Mouse (Mus musculus): ENCODE data around the gene Wdr35. TPM values are rescaled to one million over a fixed set of nuclear protein-coding genes. Genes with fewer than 3 reads are reported as not detected.
A peak's percentile ranks its signal among the peaks of the same experiment; 100 is the strongest.
"Not testable (repeated sequence)": the region's sequence is repeated elsewhere in the genome, so short reads cannot be mapped to it uniquely, and the experiment has no call there.

Wdr35 gene
- polyA plus RNA-seq, 1 experiment = 0.23 TPM

DNA sequence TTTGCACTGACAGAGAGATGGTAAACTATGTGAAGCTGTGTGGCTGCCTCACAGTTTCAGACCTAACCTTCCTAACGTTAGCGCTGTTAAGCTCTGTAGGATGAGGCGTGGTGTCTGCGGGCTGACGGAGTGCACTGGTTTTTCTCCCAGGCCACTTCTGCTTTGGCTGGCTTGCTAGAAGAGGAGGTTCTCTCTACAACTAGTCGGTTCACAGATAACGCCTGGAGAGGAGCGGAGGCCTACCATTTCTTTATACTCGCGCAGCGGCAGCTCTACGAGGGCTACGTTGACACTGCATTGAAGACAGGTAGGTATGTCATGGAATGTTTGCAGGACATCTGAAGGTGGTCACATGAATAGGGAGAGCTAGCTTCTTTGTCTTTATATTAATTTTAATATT lies 51.0 kb downstream of the Wdr35 start:
- H3K4me3 ChIP-seq (ENCODE audit: low read depth, low read length) = no peak overlapping the region
- H3K27ac ChIP-seq (ENCODE audit: insufficient read depth, low read depth, low read length) = no peak overlapping the region
- WGBS = 86% methylated on average over 13 of the region's 13 CpGs
- H3K4me1 ChIP-seq (ENCODE audit: control insufficient read depth, insufficient read depth, insufficient read length, low read length) = no peaks in the 10 kb centered on the region
- no peaks in the 10 kb centered on the region for H3K36me3 ChIP-seq (ENCODE audit: control insufficient read depth, insufficient read depth, low read length)
- no peak for TF ChIP-seq CTCF (IDR thresholded peaks at IDR 0.05; ENCODE audit: extremely low read depth, insufficient read length, insufficient replicate concordance, low read depth, low read length)
- TF ChIP-seq POLR2A (IDR thresholded peaks at IDR 0.05; ENCODE audit: low read depth, low read length) = no peak
- no peaks in the 10 kb centered on the region for H3K27me3 ChIP-seq (ENCODE audit: control insufficient read depth, insufficient read depth, low read length)

DNA sequence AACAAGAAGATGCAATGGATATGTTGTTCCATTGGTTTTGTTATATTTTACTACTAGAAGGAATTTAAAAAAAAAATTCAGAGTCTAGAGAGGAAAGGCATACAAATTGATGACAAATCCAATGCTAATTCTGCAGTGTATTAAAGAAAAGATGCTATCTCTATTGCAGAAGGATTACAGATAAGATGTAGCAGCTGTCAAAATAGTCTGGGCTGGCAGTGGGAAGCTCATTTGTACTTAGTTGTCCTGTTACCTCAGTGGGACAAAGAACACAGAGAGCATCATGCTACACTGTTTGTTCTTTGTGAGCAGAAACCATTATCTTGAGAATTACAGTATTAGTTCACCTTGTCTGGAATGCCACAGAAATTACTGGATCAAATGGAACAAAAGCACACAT lies 53.2 kb downstream of the Wdr35 start:
- TF ChIP-seq CTCF (IDR thresholded peaks at IDR 0.05; ENCODE audit: extremely low read depth, insufficient read length, insufficient replicate concordance, low read depth, low read length) (no peak), POLR2A (IDR thresholded peaks at IDR 0.05; ENCODE audit: low read depth, low read length) (no peak)
- H3K4me3 ChIP-seq (ENCODE audit: low read depth, low read length) = no peak overlapping the region
- H3K4me1 ChIP-seq (ENCODE audit: control insufficient read depth, insufficient read depth, insufficient read length, low read length) = no peaks in the 10 kb centered on the region
- H3K27ac ChIP-seq (ENCODE audit: insufficient read depth, low read depth, low read length) = no peak overlapping the region
- no peaks in the 10 kb centered on the region for H3K36me3 ChIP-seq (ENCODE audit: control insufficient read depth, insufficient read depth, low read length)
- no peaks in the 10 kb centered on the region for H3K27me3 ChIP-seq (ENCODE audit: control insufficient read depth, insufficient read depth, low read length)

DNA sequence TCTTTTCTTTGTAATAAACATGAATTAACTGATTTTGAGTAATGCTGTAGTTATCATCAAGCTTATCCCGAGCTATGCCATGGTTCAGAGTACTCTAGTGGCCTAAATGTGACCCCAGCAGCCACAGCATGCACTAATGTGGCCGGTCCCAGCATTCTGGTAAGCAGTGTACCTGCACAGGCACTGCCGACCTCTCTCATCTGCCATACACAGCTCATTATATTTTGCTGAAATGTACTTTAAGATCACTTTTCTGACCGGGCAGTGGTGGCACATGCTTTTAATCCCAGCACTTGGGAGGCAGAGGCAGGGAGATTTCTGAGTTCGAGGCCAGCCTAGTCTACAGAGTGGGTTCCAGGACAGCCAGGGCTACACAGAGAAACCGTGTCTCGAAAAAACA lies 55.1 kb downstream of the Wdr35 start:
- not testable (repeated sequence) for H3K27ac ChIP-seq (ENCODE audit: insufficient read depth, low read depth, low read length); H3K27me3 ChIP-seq (ENCODE audit: control insufficient read depth, insufficient read depth, low read length); H3K36me3 ChIP-seq (ENCODE audit: control insufficient read depth, insufficient read depth, low read length); H3K4me1 ChIP-seq (ENCODE audit: control insufficient read depth, insufficient read depth, insufficient read length, low read length); H3K4me3 ChIP-seq (ENCODE audit: low read depth, low read length)
- WGBS = 85% methylated on average over 7 of the region's 7 CpGs

DNA sequence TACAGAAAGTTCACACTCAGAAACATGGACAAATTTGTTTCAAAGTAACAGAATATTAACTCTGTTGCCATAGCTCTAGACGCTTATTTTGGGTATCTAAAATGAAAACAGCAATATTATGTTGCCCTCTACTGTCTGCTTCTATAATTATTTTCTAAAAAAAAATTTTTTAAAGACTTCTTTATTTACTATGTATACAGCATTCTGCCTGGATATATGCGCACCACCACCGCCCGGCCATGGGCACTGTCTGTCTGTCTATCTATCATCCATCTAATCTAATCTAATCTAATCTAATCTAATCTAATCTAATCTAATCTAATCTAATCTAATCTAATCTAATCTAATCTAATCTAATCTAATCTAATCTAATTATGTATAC lies 55.8 kb downstream of the Wdr35 start:
- no peaks in the 10 kb centered on the region for H3K4me1 ChIP-seq (ENCODE audit: control insufficient read depth, insufficient read depth, insufficient read length, low read length)
- H3K27ac ChIP-seq (ENCODE audit: insufficient read depth, low read depth, low read length) = no peak overlapping the region
- H3K27me3 ChIP-seq (ENCODE audit: control insufficient read depth, insufficient read depth, low read length) = no peaks in the 10 kb centered on the region
- WGBS = 4% methylated on average over 4 of the region's 4 CpGs
- TF ChIP-seq POLR2A (IDR thresholded peaks at IDR 0.05; ENCODE audit: low read depth, low read length) (no peak), CTCF (IDR thresholded peaks at IDR 0.05; ENCODE audit: extremely low read depth, insufficient read length, insufficient replicate concordance, low read depth, low read length) (0 out of 2 replicates have a peak, but pooled peaks have one; percentile 8)
- H3K36me3 ChIP-seq (ENCODE audit: control insufficient read depth, insufficient read depth, low read length) = no peaks in the 10 kb centered on the region
- H3K4me3 ChIP-seq (ENCODE audit: low read depth, low read length) = no peak overlapping the region; the same call in 1 of the 2 replicates

DNA sequence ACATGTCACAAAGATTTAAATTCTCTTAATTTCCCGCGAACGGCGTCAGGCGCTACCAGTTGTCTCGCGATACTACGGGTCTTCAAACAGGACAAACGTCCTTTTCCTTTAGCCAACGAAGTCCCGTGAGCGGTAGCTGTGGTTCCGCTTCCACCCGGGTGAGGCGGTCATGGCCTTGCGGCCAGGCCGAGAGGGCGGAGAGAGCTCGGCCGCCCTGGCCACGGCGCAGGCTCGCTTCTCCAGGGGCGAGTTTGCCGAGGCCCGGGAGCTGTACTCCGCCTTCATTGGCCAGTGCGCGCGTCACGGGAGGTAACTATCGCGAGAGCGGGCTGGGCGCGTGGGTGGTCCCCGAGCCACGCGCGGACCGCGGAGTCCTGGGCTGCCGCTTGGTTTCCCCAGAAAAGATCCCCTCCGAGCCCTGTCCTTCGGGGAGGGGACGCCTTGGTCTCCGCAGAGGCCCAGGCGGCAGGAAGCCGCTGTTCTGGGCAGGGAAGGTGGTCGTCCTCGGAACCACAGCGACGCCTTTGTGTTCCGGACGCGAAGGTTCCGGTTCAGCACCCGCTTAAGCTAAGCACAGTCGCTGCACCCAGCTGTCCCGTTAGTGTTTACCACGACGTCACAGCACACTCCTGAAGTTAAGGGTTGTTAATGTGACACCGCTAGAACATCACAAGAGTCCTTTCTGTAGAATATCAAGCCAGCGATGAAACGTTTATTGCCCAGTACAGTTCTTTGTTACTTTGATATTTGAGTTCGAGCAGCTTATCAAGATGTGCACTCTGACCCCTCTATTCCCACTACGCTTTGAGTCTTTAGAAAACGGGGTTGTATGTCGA lies 56.4 kb downstream of the Wdr35 start, which contains the start of gene Ttc32:
Gene Ttc32, plus strand, starts transcription at position 110 of the 836 bp plus-strand sequence.
- peak within 1 kb of the TSS; percentile 86 for H3K27ac ChIP-seq (ENCODE audit: insufficient read depth, low read depth, low read length)
- TF ChIP-seq POLR2A (IDR thresholded peaks at IDR 0.05; ENCODE audit: low read depth, low read length) (peak; percentile 52), CTCF (IDR thresholded peaks at IDR 0.05; ENCODE audit: extremely low read depth, insufficient read length, insufficient replicate concordance, low read depth, low read length) (0 out of 2 replicates have a peak, but pooled peaks have one; percentile 5)
- no peaks in the 10 kb centered on the region for H3K27me3 ChIP-seq (ENCODE audit: control insufficient read depth, insufficient read depth, low read length)
- H3K36me3 ChIP-seq (ENCODE audit: control insufficient read depth, insufficient read depth, low read length) = no peaks in the 10 kb centered on the region
- H3K4me3 ChIP-seq (ENCODE audit: low read depth, low read length) = peak within 1 kb of the TSS; percentile 67
- H3K4me1 ChIP-seq (ENCODE audit: control insufficient read depth, insufficient read depth, insufficient read length, low read length) = no peaks in the 10 kb centered on the region
- WGBS = under 1% methylated on average over 69 of the region's 69 CpGs

DNA sequence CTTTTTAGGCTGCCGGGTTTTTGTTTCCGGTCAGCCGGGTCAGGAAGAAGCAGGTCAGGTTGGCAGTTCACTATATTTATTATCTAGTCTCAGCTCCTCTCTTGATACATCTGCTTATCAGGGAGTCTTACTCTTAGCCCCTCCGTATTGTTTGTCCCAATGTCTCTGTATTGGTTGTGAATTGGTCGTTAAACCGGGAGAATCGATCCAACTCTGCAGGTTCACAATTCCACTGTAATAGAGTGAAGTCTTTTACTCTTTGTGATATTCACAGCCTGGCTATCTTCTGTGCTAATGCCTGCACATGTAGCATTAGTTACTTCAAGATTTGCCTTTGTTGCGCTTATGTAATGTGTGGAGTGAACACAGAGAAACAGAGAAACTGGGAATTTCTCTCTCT lies 57.5 kb downstream of the Wdr35 start:
- H3K4me1 ChIP-seq (ENCODE audit: control insufficient read depth, insufficient read depth, insufficient read length, low read length) = no peaks in the 10 kb centered on the region
- 33% methylated on average over 8 of the region's 8 CpGs for WGBS
- TF ChIP-seq POLR2A (IDR thresholded peaks at IDR 0.05; ENCODE audit: low read depth, low read length) (no peak), CTCF (IDR thresholded peaks at IDR 0.05; ENCODE audit: extremely low read depth, insufficient read length, insufficient replicate concordance, low read depth, low read length) (no peak)
- H3K27me3 ChIP-seq (ENCODE audit: control insufficient read depth, insufficient read depth, low read length) = no peaks in the 10 kb centered on the region
- no peak overlapping the region for H3K27ac ChIP-seq (ENCODE audit: insufficient read depth, low read depth, low read length)
- no peaks in the 10 kb centered on the region for H3K36me3 ChIP-seq (ENCODE audit: control insufficient read depth, insufficient read depth, low read length)
- H3K4me3 ChIP-seq (ENCODE audit: low read depth, low read length) = no peak overlapping the region

DNA sequence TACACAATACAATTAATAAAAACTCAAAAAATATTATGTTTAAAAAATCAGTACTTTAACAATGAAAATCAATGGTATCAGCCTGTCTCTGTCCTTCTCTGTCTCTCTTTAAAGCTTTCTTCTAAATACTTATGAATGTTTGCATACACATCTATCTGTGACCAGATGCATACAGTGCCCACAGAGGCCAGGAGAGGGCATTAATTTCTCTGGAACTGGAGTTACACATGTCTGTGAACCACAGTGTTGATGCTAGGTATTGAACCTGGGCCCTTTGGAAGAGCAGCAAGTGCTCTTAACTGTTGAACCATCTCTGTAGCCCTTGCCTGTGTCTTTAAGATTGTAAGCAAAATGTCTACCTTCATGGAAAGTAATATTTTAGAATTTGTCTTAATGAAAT lies 59.4 kb downstream of the Wdr35 start:
- Histone ChIP-seq H3K27ac (ENCODE audit: insufficient read depth, low read depth, low read length) (no peak overlapping the region), H3K36me3 (ENCODE audit: control insufficient read depth, insufficient read depth, low read length) (no peaks in the 10 kb centered on the region), H3K4me3 (ENCODE audit: low read depth, low read length) (no peak overlapping the region), H3K4me1 (ENCODE audit: control insufficient read depth, insufficient read depth, insufficient read length, low read length) (no peaks in the 10 kb centered on the region), H3K27me3 (ENCODE audit: control insufficient read depth, insufficient read depth, low read length) (no peaks in the 10 kb centered on the region)
- no peak for TF ChIP-seq POLR2A (IDR thresholded peaks at IDR 0.05; ENCODE audit: low read depth, low read length)
- TF ChIP-seq CTCF (IDR thresholded peaks at IDR 0.05; ENCODE audit: extremely low read depth, insufficient read length, insufficient replicate concordance, low read depth, low read length) = no peak
